Mouse (Mus musculus) bone marrow macrophage, adult 2 months (primary cell): ENCODE data around the gene Cytip. TPM values are rescaled to one million over a fixed set of nuclear protein-coding genes. Genes with fewer than 3 reads are reported as not detected.

Source experiments
- H3K27ac ChIP-seq: 2 replicates; pipeline ENCODE4 v1.5.1; 2012; ENCODE audit warnings: low read depth, low read length; ENCODE audit not compliant: insufficient read depth
- H3K4me1 ChIP-seq: 2 replicates; pipeline ENCODE4 v1.6.1; 2012; ENCODE audit warnings: low read length; ENCODE audit not compliant: control insufficient read depth, insufficient read depth
- H3K4me3 ChIP-seq: 2 replicates; pipeline ENCODE4 v1.5.1; 2012; ENCODE audit warnings: mild to moderate bottlenecking, low read length, moderate library complexity; ENCODE audit not compliant: insufficient read depth
- CTCF ChIP-seq: IDR thresholded peaks from 2 replicates; pipeline ENCODE4 v1.5.1; 2012; ENCODE audit warnings: low read depth, mild to moderate bottlenecking, low read length, moderate library complexity
- POLR2A ChIP-seq: IDR thresholded peaks from 2 replicates; pipeline ENCODE4 v1.6.1; 2012; ENCODE audit warnings: mild to moderate bottlenecking, low read depth, low read length, borderline replicate concordance
- polyA plus RNA-seq: library from polyadenylated mRNA; stranded (reverse); fragments of >200 nt; gene quantifications from 2 replicates; pipeline ENCODE4 v1.2.4, GENCODE M21; 2012; ENCODE audit not compliant: missing spikeins, insufficient read depth, insufficient read length

The Cytip gene
- 42.8 and 54.7 TPM in 2 replicates for polyA plus RNA-seq

DNA sequence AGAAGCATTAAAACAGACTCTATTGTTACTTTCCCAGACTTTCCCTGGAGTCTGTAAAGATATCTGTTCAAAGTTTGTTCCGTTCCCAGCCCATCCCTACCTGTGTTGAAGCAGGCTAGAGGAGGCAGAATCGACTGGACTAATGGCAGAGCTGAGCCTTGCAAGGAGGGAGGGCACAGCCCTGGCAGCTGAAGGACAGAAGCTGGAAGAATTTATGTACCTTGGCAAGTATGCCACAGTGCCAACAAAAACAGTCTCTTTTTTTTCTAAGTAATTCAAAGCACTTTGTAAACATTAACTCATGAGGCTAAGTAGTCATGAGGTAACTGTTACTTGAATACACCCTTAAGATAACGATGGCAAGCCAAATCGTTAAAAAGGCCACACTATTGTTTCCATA lies at the start of gene Cytip:
TSS of gene Cytip (minus strand) at position 187 of the 400 bp plus-strand sequence.
- Histone ChIP-seq H3K4me1 (peaks cover 16% of the 10 kb centered on the region), H3K4me3 (no peak within 1 kb of the TSS), H3K27ac (no peak within 1 kb of the TSS)
- TF ChIP-seq POLR2A (no peak), CTCF (no peak)

DNA sequence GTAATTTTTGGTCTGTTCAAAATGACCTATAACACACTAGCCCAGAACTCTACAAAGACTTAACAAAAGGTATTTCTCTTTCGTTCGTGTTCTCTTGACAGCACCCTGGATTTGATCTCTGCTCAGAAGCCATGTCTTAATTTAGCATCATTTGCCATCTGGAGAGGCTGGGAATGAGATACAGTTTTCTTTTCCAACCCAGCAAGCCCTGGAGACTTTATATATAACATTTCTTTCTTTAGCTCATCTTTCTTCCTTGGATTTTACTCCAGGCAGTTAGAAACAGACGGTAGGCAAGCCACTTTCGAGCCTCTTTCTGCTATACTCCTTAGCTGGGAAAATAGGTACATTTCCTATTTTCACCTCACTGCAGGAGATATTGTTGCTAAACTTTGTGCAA lies 45.3 kb upstream of the Cytip start:
- Histone ChIP-seq H3K4me1 (no peaks in the 10 kb centered on the region), H3K4me3 (no peak overlapping the region), H3K27ac (no peak overlapping the region)
- TF ChIP-seq POLR2A (no peak), CTCF (no peak)

DNA sequence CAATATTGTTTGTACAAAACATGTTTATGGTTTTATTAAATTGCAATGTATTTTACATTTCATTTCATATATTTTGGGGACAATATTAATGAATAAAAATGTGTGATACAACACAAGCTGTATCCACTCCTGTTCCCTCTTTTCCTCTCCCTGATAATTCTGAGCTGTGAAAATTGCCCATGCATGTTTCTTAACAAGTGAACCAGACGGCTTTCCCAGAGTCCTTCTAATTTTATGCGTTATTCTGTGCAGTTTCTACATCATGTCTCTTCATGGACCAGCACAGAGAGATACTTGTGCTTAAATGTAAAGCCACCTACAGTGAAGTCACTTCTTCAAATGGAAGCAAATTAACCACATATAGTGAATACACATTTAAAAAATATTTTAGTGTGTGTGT lies 42.2 kb upstream of the Cytip start:
- TF ChIP-seq CTCF, result no peak
- no peak for TF ChIP-seq POLR2A
- Histone ChIP-seq H3K27ac (no peak overlapping the region), H3K4me1 (no peaks in the 10 kb centered on the region), H3K4me3 (no peak overlapping the region)

DNA sequence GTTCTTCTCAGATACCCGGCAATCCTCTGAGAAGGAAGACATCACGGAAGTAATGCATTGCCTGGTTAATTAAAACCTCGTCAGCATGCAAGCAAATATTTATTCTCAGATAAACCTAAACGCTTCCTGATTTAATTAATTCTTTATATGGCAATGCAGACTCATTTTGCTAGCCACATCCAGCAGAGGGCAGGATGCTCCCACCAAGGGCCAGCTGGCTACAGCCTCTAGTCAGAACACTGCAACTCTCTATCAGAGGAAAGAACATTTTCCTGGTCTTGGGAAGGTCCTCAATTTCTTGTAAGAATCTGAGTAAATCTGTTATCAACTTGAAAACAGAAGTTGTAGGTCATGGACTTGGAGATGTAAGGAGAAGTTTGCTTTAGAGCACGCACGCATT lies 4.1 kb upstream of the Cytip start:
- Histone ChIP-seq H3K4me1 (peaks cover 16% of the 10 kb centered on the region), H3K4me3 (no peak overlapping the region), H3K27ac (no peak overlapping the region)
- TF ChIP-seq POLR2A, result no peak
- peak; percentile 52; the same call in 1 of the 2 replicates for TF ChIP-seq CTCF

DNA sequence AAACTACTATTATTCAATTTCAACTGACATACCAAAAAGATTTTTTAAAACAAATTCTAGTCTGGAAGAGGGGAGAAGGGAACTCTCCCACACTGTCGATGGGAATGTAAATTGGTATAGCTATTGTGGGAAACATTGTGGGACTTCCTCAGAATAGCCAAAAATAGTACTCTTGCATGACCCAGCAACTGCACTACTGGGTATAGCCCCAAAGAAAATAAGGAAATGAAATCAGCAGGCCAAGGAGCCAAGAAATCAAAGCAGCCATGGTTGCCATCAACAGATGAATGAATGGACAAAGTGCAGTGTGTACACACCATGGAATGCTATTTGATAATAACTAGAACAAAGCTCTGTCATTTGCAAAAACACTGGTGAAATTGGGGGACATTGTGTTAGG lies 1.5 kb upstream of the Cytip start:
- TF ChIP-seq CTCF, result no peak
- no peak for TF ChIP-seq POLR2A
- Histone ChIP-seq H3K4me1 (peaks cover 16% of the 10 kb centered on the region), H3K4me3 (no peak overlapping the region), H3K27ac (no peak overlapping the region)

DNA sequence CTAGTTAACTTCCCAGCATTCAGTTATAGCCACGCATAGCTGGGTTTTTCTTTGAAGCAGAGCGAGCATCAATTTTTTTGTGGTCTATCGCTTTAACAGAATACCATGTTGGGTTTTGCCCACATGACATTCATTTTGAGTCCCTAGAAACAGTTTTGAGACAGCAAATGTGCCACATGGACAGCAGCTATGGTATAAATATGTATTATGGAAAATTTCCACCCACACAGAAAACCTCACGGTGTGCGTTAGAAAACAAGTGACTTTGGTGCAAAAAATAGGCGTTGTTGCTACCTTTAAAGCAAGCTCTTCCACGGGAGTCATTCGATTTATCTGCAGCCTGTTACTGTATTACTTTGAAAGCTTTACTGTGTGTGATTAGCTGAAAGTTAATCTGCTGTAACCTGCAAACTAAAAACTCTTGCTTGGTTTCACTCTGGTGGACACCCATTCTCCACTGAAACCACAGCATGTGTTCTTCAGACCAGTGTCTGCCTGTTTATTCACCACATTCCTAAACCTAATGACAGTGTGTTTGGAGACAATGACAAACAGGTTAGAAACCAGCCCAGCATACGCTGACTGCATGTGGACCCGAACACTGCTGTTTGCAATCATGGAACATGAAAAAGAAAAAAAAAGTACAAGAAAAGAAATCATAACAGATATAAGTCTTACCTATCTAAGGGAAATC lies 763 bp downstream of the Cytip start:
- Histone ChIP-seq H3K4me3 (no peak overlapping the region), H3K27ac (no peak overlapping the region), H3K4me1 (peaks cover 19% of the 10 kb centered on the region)
- TF ChIP-seq CTCF (no peak), POLR2A (no peak)

DNA sequence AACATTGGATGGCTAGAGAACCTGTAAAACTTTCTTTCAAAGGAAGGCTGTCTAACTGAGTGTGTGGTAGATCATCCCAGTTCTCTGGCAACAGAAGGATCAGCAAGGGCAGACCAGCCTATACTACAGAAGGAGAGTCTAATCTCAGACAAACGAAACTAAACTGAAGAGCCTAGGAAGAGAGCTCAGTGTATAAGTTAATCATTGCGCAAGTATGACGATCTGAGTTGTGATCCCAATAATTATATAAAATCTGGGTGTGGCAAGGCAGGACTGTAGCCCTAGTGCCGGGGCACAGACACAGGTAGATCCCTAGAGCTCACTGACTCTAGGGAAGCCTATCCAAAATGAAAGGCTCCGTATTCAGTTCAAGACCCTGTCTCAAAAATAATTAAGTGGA lies 3.2 kb downstream of the Cytip start:
- TF ChIP-seq CTCF (no peak), POLR2A (no peak)
- Histone ChIP-seq H3K27ac (no peak overlapping the region), H3K4me1 (peaks cover 11% of the 10 kb centered on the region), H3K4me3 (no peak overlapping the region)

DNA sequence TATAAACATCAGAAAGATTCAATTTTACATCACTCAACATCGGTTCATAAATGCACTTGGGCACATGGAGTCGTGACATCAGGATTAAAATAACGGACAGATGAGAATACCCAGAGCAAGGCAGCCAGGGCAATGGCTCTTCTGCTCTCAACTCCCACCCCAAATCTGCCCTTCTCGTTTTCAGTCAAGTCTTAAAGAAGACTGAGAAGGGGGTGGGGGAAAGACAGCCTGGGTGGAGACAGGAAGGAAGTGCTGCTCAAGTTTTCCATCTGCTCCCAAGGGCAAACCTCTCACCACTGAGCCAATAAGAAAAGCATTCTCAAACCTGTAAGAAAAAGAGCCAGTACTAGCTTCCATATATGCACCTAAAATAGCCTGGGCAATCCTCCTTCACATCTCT lies 5.8 kb downstream of the Cytip start:
- TF ChIP-seq CTCF (no peak), POLR2A (no peak)
- H3K4me1 ChIP-seq, result peaks cover 6% of the 10 kb centered on the region
- no peak overlapping the region for H3K4me3 ChIP-seq
- no peak overlapping the region for H3K27ac ChIP-seq

DNA sequence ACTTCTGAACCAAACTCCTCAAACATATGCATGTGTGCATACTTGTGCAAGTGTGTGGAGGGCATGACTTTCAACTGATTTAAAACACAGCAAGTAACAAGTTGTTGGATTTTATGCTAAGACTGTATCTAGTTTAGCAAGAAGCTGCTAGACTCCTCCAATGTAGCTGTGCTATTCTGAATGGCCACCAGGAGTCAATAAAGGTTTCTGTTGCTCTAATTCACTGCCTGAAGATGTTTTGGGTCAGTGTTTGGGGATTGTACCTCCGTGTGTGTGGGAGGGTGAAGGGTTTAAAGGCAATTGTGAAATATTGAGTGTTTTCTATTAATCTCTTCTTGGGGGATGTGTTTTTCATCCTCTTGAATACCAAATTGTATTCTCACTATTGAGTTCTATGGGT lies 6.4 kb downstream of the Cytip start:
- no peak overlapping the region for H3K27ac ChIP-seq
- TF ChIP-seq POLR2A (no peak), CTCF (no peak)
- H3K4me3 ChIP-seq, result no peak overlapping the region
- H3K4me1 ChIP-seq, result peaks cover 10% of the 10 kb centered on the region

DNA sequence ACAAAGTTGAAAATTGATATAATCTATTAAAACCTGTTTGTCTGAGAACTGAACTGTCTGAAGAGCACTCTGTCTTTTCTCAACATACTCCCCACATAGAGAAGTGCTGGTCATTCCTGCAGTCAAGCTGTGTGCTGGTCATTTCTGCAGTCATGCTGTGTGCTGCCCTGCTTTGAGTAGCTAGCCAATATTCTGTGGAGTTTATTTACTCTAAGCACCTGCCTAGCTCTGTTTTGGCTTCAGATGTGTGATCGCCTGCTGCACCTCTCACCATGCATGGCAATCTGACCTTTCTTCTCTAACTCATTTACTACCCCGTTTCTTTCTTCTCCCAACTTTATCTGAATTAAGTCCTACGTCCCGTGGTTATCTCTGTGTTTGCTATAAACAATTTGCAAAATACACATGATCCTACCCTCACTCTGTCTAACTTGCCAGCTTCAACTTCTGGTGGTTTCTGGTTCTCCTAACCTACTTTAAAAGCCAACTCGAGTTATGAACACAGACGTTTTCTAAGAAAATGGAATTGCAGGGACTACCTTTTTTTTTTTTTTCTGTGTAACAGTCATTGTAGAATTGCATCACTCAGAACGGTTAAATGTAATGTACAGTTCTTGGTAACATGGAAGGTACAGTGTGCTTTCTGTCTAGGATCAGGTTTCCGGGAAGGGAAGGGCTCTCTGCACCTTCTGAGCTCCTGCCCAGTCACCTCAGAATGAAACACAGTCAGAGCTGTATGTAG lies 7.9 kb downstream of the Cytip start:
- H3K27ac ChIP-seq, result no peak overlapping the region
- peaks cover 10% of the 10 kb centered on the region for H3K4me1 ChIP-seq
- TF ChIP-seq CTCF (no peak), POLR2A (no peak)
- H3K4me3 ChIP-seq, result no peak overlapping the region
